Mouse (Mus musculus) forebrain, embryonic 12.5 days (tissue): ENCODE measurements around the gene Hoxd4. TPM values are rescaled to one million over a fixed set of nuclear protein-coding genes. Genes with fewer than 3 reads are reported as not detected.

Source experiments
- ATAC-seq: fragments of 200-750 bp; cut with Nextera tagmentation; 2 replicates; pipeline ENCODE4 v1.8.0; 2017; ENCODE audit warnings: moderate TSS enrichment; ENCODE audit not compliant: low FRiP score
- H3K27ac ChIP-seq: fragments of 300-500 bp; sonication (generic); 2 replicates; pipeline ENCODE4 v1.5.1; 2016; ENCODE audit warnings: mild to moderate bottlenecking
- H3K27me3 ChIP-seq: fragments of 300-500 bp; sonication (generic); 2 replicates; pipeline ENCODE4 v1.6.1; 2016; ENCODE audit warnings: mild to moderate bottlenecking
- H3K36me3 ChIP-seq: fragments of 300-500 bp; sonication (generic); replicated peaks from 2 replicates; pipeline ENCODE4 v1.6.1; 2016; ENCODE audit warnings: mild to moderate bottlenecking
- H3K4me1 ChIP-seq: fragments of 300-500 bp; sonication (generic); 2 replicates; pipeline ENCODE4 v1.6.1; 2016
- H3K4me2 ChIP-seq: fragments of 300-500 bp; sonication (generic); 2 replicates; pipeline ENCODE4 v1.6.1; 2016; ENCODE audit warnings: mild to moderate bottlenecking, moderate library complexity
- H3K4me3 ChIP-seq: fragments of 300-500 bp; sonication (generic); replicated peaks from 2 replicates; pipeline ENCODE4 v1.5.1; 2016; ENCODE audit warnings: mild to moderate bottlenecking
- H3K9ac ChIP-seq: fragments of 300-500 bp; sonication (generic); 2 replicates; pipeline ENCODE4 v1.6.1; 2016; ENCODE audit warnings: mild to moderate bottlenecking
- H3K9me3 ChIP-seq: fragments of 300-500 bp; sonication (generic); 2 replicates; pipeline ENCODE4 v1.6.1; 2016
- WGBS: fragments of 180-500 bp; shearing (Covaris S2); methylation state at CpG from one replicate; pipeline ENCODE4 v1.1.7; 2016; 5-methylcytosine and 5-hydroxymethylcytosine counted together
- polyA plus RNA-seq: library from polyadenylated mRNA; unstranded; fragments of >200 nt; fragmentation: Nextera tagmentation; extraction: Ambion mirVana; gene quantifications from 2 replicates; pipeline ENCODE4 v1.2.1, GENCODE M21; 2016

The Hoxd4 gene
- polyA plus RNA-seq, 1 experiment from 2014 or later, result not detected

- peak; percentile 76 for ATAC-seq
- no peak overlapping the region for H3K27ac ChIP-seq
- H3K4me1 ChIP-seq, result peaks cover 16% of the 10 kb centered on the region
- peak overlapping the region; percentile 49 for H3K4me2 ChIP-seq
- no peaks in the 10 kb centered on the region for H3K9me3 ChIP-seq
- peaks cover 97% of the 10 kb centered on the region for H3K27me3 ChIP-seq
- H3K9ac ChIP-seq, result no peak overlapping the region
- under 1% methylated on average over 40 of the region's 40 CpGs for WGBS
- H3K36me3 ChIP-seq, result no peaks in the 10 kb centered on the region
- peak overlapping the region; percentile 29 for H3K4me3 ChIP-seq
Measured at GRCm38 (mm10) chr2:74672481-74673362, 39.0 kb upstream of the Hoxd4 start.

DNA sequence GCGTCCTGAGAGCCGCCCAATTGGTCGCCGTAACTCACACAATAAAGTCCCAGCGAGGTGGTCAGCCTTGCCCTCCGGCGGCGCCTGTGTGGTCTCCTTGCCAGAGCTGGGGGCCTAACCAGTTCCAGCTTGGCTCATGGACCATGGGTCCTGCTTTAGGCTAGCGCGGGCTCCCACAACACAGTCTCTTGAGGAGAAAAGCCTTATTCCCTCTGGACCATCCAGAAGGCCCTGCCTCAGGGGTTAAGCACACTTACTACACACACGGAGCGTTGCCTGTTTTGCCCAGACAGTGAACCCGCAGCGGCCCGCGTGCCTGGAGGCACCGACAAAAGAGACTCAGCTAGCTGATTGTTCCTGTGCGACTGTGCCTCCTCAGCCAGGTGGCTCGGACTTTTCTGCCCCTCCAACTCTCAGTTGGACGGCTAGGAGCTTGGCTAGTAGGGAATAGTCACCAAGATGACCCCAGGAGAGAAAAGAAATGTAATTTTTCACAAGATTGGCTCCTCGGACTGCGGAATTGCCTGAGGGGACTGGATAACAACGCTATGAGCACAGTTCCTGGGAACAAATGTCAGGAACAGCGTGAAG is 37.8 kb upstream of the Hoxd4 start:
- H3K4me2 ChIP-seq, result no peak overlapping the region
- H3K9ac ChIP-seq, result no peak overlapping the region
- H3K4me1 ChIP-seq, result peaks cover 6% of the 10 kb centered on the region
- no peak overlapping the region for H3K4me3 ChIP-seq
- H3K27ac ChIP-seq, result no peak overlapping the region
- ATAC-seq, result no peak
- no peaks in the 10 kb centered on the region for H3K9me3 ChIP-seq
- peaks cover 97% of the 10 kb centered on the region for H3K27me3 ChIP-seq
- WGBS, result under 1% methylated on average over 24 of the region's 24 CpGs
- H3K36me3 ChIP-seq, result no peaks in the 10 kb centered on the region

GRCm38 (mm10) chr2:74674881-74675665 is 36.7 kb upstream of the Hoxd4 start, which contains the start of gene Hoxd12:
Gene Hoxd12, plus strand, starts transcription at chr2:74675013.
- Histone ChIP-seq H3K4me2 (no peak within 1 kb of the TSS), H3K27ac (no peak within 1 kb of the TSS), H3K27me3 (peaks cover 97% of the 10 kb centered on the region), H3K9ac (no peak within 1 kb of the TSS), H3K4me3 (no peak within 1 kb of the TSS), H3K4me1 (peaks cover 6% of the 10 kb centered on the region), H3K9me3 (no peaks in the 10 kb centered on the region), H3K36me3 (no peaks in the 10 kb centered on the region)
- WGBS, result 2% methylated on average over 47 of the region's 47 CpGs
- ATAC-seq, result no peak

- Histone ChIP-seq H3K4me2 (no peak overlapping the region), H3K9me3 (no peaks in the 10 kb centered on the region), H3K36me3 (no peaks in the 10 kb centered on the region), H3K9ac (no peak overlapping the region), H3K4me3 (no peak overlapping the region), H3K27ac (no peak overlapping the region), H3K27me3 (peaks cover 99% of the 10 kb centered on the region), H3K4me1 (peaks cover 6% of the 10 kb centered on the region)
- WGBS, result 4% methylated on average over 24 of the region's 24 CpGs
- no peak for ATAC-seq
Measured at GRCm38 (mm10) chr2:74675666-74676282, 36.0 kb upstream of the Hoxd4 start.

DNA sequence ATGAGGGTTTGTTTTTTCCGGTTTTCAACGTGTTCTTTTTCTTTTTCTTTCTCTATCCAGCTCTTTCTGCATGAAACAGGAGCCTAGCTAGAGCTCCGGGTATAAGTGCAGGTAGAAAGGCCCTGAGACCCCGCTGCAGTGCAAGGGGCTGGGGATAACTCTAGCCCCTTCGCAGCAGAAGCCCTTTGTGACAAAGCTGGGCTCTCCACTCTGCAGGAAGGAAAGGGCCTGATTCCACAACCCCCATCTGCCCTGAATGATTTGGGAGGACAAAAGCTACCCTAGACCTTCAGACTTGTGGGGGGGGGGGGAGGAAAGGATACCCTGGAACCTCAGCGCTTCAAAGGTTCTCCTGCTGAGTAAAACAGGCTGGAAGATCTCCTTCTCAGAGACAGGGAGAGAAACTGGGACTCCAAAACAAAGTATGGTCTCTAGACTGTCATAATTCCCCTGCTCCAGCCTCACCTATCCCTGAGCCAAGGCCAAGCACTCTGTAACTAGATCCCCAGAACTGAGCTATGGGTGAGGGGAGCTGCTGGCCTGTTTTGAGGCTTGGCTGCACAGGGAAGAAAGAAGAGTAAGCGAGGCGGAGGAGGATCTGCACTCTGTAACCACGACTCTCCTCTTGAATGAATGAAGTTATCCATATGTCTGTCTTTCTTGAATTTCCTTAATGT is 35.2 kb upstream of the Hoxd4 start:
- no peak overlapping the region for H3K4me3 ChIP-seq
- ATAC-seq, result no peak
- peaks cover 6% of the 10 kb centered on the region for H3K4me1 ChIP-seq
- H3K36me3 ChIP-seq, result no peaks in the 10 kb centered on the region
- 3% methylated on average over 9 of the region's 9 CpGs for WGBS
- H3K9me3 ChIP-seq, result no peaks in the 10 kb centered on the region
- H3K27ac ChIP-seq, result no peak overlapping the region
- H3K9ac ChIP-seq, result no peak overlapping the region
- peaks cover 99% of the 10 kb centered on the region for H3K27me3 ChIP-seq
- H3K4me2 ChIP-seq, result no peak overlapping the region

DNA sequence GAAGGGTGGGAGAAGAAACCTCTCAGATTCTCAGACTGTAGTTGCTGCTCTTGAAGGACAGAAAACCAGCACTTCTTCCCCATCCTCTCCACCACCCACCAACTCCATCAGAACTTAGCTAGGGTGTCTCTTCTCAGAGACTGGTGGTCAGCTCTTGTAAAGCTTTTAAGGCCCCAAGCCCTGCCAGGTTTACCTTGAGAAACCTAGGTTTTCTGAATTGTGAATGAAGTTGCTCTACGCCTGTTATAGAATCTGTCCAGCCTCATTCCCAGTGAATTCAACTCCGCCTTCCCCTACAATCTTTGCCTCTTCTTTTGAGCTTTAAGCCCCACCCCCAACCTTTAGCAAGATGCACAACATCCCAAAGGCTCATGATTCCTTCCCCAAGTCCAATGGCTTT is 34.6 kb upstream of the Hoxd4 start:
- ATAC-seq, result no peak
- 6% methylated on average over 2 of the region's 2 CpGs for WGBS
- Histone ChIP-seq H3K4me1 (peaks cover 11% of the 10 kb centered on the region), H3K4me3 (no peak overlapping the region), H3K27ac (no peak overlapping the region), H3K9me3 (no peaks in the 10 kb centered on the region), H3K27me3 (peaks cover 99% of the 10 kb centered on the region), H3K36me3 (no peaks in the 10 kb centered on the region), H3K4me2 (no peak overlapping the region), H3K9ac (no peak overlapping the region)

- H3K36me3 ChIP-seq, result no peaks in the 10 kb centered on the region
- H3K9me3 ChIP-seq, result no peaks in the 10 kb centered on the region
- peaks cover 99% of the 10 kb centered on the region for H3K27me3 ChIP-seq
- WGBS, result 2% methylated on average over 15 of the region's 15 CpGs
- no peak within 1 kb of the TSS for H3K4me2 ChIP-seq
- H3K4me3 ChIP-seq, result no peak within 1 kb of the TSS
- H3K4me1 ChIP-seq, result peaks cover 13% of the 10 kb centered on the region
- no peak within 1 kb of the TSS for H3K27ac ChIP-seq
- H3K9ac ChIP-seq, result no peak within 1 kb of the TSS
- ATAC-seq, result no peak
Measured at GRCm38 (mm10) chr2:74678891-74679595, 32.7 kb upstream of the Hoxd4 start, which contains the start of gene Hoxd11. Gene Hoxd11, plus strand, starts transcription at chr2:74679557.

DNA sequence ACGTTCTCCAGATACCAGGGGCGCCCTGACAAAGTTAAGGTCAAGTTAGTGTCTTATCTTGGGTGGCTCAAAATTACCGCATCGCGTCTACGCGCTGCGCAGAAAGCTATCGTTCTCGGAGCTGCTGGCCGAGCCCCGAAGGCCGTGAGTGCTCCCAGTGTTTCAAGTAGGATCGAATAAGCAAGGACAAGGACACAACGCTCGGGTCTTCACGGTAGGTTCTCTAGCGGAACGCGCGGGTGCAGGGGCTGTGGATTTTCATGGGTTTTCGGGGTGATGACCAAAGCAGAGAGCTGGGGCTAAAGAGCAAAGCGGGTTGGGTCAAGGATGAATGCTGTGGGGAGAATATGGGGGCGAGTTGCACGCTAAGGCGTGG is 32.1 kb upstream of the Hoxd4 start:
- Histone ChIP-seq H3K9ac (no peak overlapping the region), H3K36me3 (no peaks in the 10 kb centered on the region), H3K27ac (no peak overlapping the region), H3K9me3 (no peaks in the 10 kb centered on the region), H3K4me1 (peaks cover 13% of the 10 kb centered on the region), H3K4me3 (no peak overlapping the region), H3K4me2 (no peak overlapping the region), H3K27me3 (peaks cover 99% of the 10 kb centered on the region)
- under 1% methylated on average over 26 of the region's 26 CpGs for WGBS
- no peak for ATAC-seq

DNA sequence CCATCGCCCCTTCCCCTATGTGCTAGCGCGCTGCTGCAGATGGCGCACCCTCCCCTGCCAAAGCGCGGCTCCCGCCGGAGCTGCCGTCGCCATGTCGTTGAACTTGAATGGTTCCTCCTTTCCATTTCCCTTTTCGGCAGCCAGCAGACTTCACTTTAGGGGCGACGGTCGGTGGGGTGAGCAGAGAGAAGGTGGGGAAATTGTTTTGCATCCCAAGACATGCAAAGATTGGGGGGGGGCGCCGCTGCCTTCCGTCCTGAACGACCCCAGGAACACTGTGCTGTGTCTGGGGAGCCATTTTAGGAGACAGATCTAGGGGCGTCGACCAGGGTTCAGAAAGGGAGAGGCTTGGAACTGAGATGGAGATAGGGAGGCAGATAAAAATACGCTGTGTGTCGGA is 31.7 kb upstream of the Hoxd4 start:
- no peak overlapping the region for H3K27ac ChIP-seq
- H3K27me3 ChIP-seq, result peaks cover 99% of the 10 kb centered on the region
- H3K9me3 ChIP-seq, result no peaks in the 10 kb centered on the region
- 2% methylated on average over 23 of the region's 23 CpGs for WGBS
- peaks cover 13% of the 10 kb centered on the region for H3K4me1 ChIP-seq
- ATAC-seq, result no peak
- H3K4me2 ChIP-seq, result no peak overlapping the region
- no peak overlapping the region for H3K4me3 ChIP-seq
- no peak overlapping the region for H3K9ac ChIP-seq
- no peaks in the 10 kb centered on the region for H3K36me3 ChIP-seq

- 2% methylated on average over 21 of the region's 21 CpGs for WGBS
- Histone ChIP-seq H3K4me1 (peaks cover 13% of the 10 kb centered on the region), H3K27ac (no peak overlapping the region), H3K9ac (no peak overlapping the region), H3K36me3 (no peaks in the 10 kb centered on the region), H3K9me3 (no peaks in the 10 kb centered on the region), H3K4me3 (no peak overlapping the region), H3K4me2 (no peak overlapping the region), H3K27me3 (peaks cover 98% of the 10 kb centered on the region)
- no peak for ATAC-seq
Measured at GRCm38 (mm10) chr2:74680561-74681398, 30.9 kb upstream of the Hoxd4 start.
